Mouse (Mus musculus): ENCODE measurements around the gene Camsap3. TPM values are rescaled to one million over a fixed set of nuclear protein-coding genes. Genes with fewer than 3 reads are reported as not detected.

Camsap3 gene
- polyA plus RNA-seq, 1 experiment from 2014 or later = 16.7 TPM

DNA sequence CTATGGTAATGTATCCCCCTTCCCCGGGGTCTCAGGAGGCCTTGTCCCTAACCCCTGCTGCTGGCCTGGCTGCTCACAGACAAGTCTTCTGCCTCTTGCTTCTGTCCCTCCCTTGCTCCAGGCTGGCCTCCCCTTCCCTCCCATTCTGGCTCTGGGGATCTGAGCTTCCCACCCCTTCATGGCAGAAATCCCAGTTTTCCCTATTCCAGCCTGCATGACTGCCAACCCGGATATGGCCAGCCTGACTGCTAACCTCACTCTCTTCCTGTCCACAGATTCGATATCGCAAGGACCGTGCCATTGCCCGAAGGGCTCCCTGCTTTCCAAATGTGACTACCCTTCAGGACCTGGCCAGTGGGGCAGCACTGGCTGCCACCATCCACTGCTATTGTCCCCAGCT is 13.3 kb downstream of the Camsap3 start:
- no peak; the same call in 1 of the 2 replicates for ATAC-seq (ENCODE audit: insufficient number of reproducible peaks, low FRiP score, low TSS enrichment, low read depth)
- no peak overlapping the region for H3K4me2 ChIP-seq (replicated peaks)
- H3K36me3 ChIP-seq = peaks cover 31% of the 10 kb centered on the region
- 0 out of 2 replicates have a peak, but pooled peaks cover 3% of the 10 kb centered on the region for H3K4me1 ChIP-seq
- no peaks in the 10 kb centered on the region for H3K9me3 ChIP-seq (replicated peaks)
- H3K27ac ChIP-seq (replicated peaks) = no peak overlapping the region
- H3K9ac ChIP-seq = no peak overlapping the region
- H3K4me3 ChIP-seq (replicated peaks) = no peak overlapping the region
- no peaks in the 10 kb centered on the region for H3K27me3 ChIP-seq
- WGBS = 86% methylated on average over 6 of the region's 6 CpGs

DNA sequence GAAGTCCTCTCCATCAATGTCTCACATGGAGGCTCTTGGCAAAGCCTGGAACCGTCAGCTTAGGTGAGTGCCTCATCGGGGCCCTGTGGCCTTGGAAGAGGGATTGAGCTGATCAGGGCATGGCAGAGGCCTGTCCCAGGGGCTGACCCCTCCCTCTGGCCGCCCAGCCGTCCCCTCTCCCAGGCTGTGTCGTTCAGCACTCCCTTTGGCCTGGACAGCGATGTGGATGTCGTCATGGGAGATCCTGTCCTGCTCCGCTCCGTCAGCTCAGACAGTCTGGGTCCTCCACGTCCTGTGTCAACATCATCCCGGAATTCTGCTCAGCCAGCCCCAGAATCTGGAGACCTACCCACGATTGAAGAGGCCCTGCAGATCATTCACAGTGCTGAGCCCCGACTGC is 16.3 kb downstream of the Camsap3 start:
- H3K27me3 ChIP-seq = no peaks in the 10 kb centered on the region
- no peak overlapping the region for H3K27ac ChIP-seq (replicated peaks)
- ATAC-seq (ENCODE audit: insufficient number of reproducible peaks, low FRiP score, low TSS enrichment, low read depth) = no peak
- no peaks in the 10 kb centered on the region for H3K4me1 ChIP-seq
- WGBS = 78% methylated on average over 13 of the region's 13 CpGs
- no peak overlapping the region for H3K9ac ChIP-seq
- no peaks in the 10 kb centered on the region for H3K9me3 ChIP-seq (replicated peaks)
- H3K4me3 ChIP-seq (replicated peaks) = no peak overlapping the region
- no peak overlapping the region for H3K4me2 ChIP-seq (replicated peaks)
- H3K36me3 ChIP-seq = peaks cover 42% of the 10 kb centered on the region

DNA sequence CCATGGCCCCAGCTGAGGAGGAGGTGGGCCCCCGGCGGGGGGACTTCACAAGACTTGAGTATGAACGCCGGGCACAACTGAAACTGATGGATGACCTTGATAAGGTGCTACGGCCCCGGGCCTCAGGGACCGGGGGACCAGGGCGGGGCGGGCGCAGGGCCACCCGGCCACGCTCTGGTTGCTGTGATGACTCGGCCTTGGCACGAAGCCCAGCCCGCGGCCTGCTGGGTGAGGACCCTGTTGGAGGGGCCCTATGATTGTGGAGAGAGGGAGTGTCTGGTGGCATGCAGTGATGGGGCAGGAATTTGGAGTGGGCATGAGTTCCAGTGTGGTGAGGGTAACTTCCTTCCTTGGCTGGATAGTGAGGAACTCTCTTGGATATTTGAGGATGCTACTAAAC is 19.5 kb downstream of the Camsap3 start:
- 0 out of 2 replicates have a peak overlapping the region, but pooled peaks have one; percentile 11 for H3K27ac ChIP-seq (replicated peaks)
- H3K9me3 ChIP-seq (replicated peaks) = no peaks in the 10 kb centered on the region
- no peak overlapping the region for H3K9ac ChIP-seq
- H3K4me1 ChIP-seq = peaks cover 8% of the 10 kb centered on the region; the same call in 1 of the 2 replicates
- ATAC-seq (ENCODE audit: insufficient number of reproducible peaks, low FRiP score, low TSS enrichment, low read depth) = no peak
- no peak overlapping the region for H3K4me3 ChIP-seq (replicated peaks)
- no peaks in the 10 kb centered on the region for H3K27me3 ChIP-seq
- WGBS = 76% methylated on average over 16 of the region's 16 CpGs
- peaks cover 58% of the 10 kb centered on the region for H3K36me3 ChIP-seq
- no peak overlapping the region for H3K4me2 ChIP-seq (replicated peaks)

DNA sequence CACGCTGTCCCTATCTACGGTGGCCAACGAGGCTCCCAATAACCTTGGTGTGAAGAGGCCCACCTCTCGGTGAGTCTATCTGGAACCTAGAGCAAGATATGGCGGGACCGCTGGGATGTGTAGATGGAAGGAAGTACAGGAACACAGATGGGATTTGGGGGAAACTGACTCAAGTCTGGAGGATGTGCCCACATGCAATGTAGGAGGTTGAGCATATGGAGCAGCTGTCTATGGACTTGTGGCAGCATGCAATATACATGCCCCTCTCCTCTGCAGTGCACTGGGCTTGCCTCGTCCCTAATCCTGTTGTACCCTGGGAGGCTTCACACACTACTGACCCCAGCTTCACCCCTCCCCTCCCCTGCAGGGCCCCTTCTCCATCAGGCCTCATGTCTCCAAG is 20.7 kb downstream of the Camsap3 start:
- H3K27me3 ChIP-seq = no peaks in the 10 kb centered on the region
- ATAC-seq (ENCODE audit: insufficient number of reproducible peaks, low FRiP score, low TSS enrichment, low read depth) = no peak
- WGBS = 88% methylated on average over 7 of the region's 7 CpGs
- H3K36me3 ChIP-seq = peaks cover 62% of the 10 kb centered on the region
- H3K9me3 ChIP-seq (replicated peaks) = no peaks in the 10 kb centered on the region
- H3K27ac ChIP-seq (replicated peaks) = no peak overlapping the region
- H3K4me3 ChIP-seq (replicated peaks) = no peak overlapping the region
- no peak overlapping the region for H3K9ac ChIP-seq
- H3K4me1 ChIP-seq = peaks cover 8% of the 10 kb centered on the region; the same call in 1 of the 2 replicates
- no peak overlapping the region for H3K4me2 ChIP-seq (replicated peaks)

DNA sequence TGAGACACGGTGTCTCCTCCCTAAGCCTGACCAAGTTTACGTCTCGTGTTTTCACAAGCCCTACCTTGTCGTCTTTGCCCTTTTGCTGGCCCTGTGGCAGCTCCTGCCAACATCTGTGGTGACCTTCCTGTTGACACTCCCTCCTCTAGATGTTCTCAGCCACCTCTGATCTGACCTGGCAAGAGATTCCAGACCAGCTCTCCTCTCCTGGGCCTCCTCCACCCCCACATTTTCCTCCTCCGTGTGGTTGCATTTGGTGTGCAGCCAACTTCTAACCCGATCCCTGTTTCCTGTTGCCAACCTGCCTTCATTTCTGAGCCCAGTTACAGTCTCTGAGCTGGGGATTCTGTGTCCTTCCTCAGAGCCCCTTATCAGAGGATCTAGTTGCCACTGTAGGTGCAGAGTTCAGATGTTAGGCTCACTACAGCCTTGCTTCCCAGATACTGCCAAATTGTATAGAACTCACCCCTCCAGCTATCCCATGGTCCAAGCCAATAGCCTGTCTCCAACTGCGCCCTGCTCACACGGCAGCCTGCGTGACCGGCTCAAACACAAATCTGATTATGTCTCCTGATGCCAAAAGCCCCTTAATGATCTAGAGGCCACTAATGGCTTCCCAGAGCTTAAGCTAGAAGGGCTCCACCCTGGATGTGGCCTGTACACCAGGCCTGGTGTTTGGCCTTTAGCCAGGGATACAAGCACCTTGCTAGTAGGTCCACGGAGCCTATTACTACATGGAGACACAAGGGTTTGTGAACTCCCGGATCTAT is 22.1 kb downstream of the Camsap3 start:
- peak overlapping the region; percentile 48 for H3K27ac ChIP-seq (replicated peaks)
- H3K4me3 ChIP-seq (replicated peaks) = no peak overlapping the region
- 71% methylated on average over 12 of the region's 12 CpGs for WGBS
- H3K4me2 ChIP-seq (replicated peaks) = no peak overlapping the region
- no peaks in the 10 kb centered on the region for H3K9me3 ChIP-seq (replicated peaks)
- H3K27me3 ChIP-seq = no peaks in the 10 kb centered on the region
- no peak for ATAC-seq (ENCODE audit: insufficient number of reproducible peaks, low FRiP score, low TSS enrichment, low read depth)
- peaks cover 70% of the 10 kb centered on the region for H3K36me3 ChIP-seq
- peaks cover 8% of the 10 kb centered on the region; the same call in 1 of the 2 replicates for H3K4me1 ChIP-seq
- H3K9ac ChIP-seq = no peak overlapping the region

DNA sequence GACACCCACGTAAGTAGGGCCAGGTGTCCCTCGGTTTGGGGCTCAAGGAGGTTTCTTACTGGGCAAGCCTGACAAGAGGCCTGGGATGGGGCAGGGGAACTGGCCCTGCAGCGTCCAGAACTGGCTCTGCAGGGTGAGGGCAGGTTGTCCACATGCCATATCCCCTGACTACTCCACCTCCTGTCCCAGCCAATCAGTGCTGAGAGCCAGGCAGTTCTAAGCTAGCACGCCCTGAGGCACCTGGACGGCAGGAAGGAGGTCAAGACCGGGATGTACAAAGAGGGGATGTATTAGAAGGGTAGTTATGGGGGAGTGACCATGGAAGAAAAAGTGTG is 22.7 kb downstream of the Camsap3 start:
- peak; percentile 11; the same call in 1 of the 2 replicates for ATAC-seq (ENCODE audit: insufficient number of reproducible peaks, low FRiP score, low TSS enrichment, low read depth)
- no peak overlapping the region for H3K4me2 ChIP-seq (replicated peaks)

DNA sequence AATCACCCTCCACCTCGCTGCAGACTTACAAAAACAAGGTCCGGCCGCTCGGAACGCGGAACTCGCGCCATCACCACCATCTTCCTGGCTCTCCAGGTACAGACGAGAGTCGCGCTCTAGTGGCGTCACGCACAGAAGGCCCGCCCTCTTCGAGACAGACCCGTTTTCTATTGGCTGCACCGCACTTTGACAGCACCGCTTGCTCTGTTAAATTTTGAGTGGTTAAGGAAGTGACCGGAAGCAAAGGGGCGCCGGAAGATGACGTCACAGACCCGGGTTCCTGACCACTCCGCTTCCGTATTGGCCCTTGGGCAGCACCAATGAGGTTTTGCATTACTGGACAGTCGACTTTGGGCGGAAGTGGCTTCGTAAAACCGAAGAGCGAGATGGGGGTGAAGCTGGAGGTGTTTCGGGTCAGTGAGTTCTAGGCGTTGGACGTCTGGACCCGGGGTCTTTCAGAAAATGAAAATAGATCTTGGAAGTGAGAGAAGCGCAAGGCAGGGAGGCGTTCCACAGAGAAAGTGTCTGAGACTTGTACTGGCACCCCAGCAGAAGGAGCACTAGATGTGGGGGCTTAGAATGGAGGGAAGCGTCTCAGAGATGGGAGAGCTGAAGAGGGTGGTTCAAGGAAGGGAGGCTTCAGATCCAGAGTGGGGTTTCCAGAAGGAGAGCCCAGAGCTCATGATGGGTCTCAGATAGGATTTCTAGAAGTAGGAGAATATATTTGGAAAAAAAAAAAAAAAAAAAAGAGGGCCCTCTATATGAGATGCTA is 34.3 kb downstream of the Camsap3 start, which contains the start of the genes Xab2 and Pet100:
Gene Xab2 (minus strand): TSS at position 118 of the 772 bp plus-strand sequence.
Gene Pet100 (plus strand): TSS at position 350 of the 772 bp plus-strand sequence.
- Histone ChIP-seq H3K4me1 (peaks cover 19% of the 10 kb centered on the region), H3K9me3 (replicated peaks) (no peaks in the 10 kb centered on the region), H3K4me3 (replicated peaks) (peak within 1 kb of the TSS; percentile 72), H3K9ac (peak within 1 kb of the TSS; percentile 69), H3K27me3 (no peaks in the 10 kb centered on the region), H3K4me2 (replicated peaks) (peak within 1 kb of the TSS; percentile 81), H3K36me3 (peaks cover 17% of the 10 kb centered on the region), H3K27ac (replicated peaks) (no peak within 1 kb of the TSS)
- ATAC-seq (ENCODE audit: insufficient number of reproducible peaks, low FRiP score, low TSS enrichment, low read depth) = peak; percentile 97
- under 1% methylated on average over 37 of the region's 37 CpGs for WGBS

More for the DNA sequence above, 22.7 kb downstream of the Camsap3 start:
- no peak overlapping the region for H3K9ac ChIP-seq
- H3K27ac ChIP-seq (replicated peaks) = 0 out of 2 replicates have a peak overlapping the region, but pooled peaks have one; percentile 48
- H3K27me3 ChIP-seq = no peaks in the 10 kb centered on the region
- no peaks in the 10 kb centered on the region for H3K9me3 ChIP-seq (replicated peaks)
- H3K36me3 ChIP-seq = peaks cover 73% of the 10 kb centered on the region
- no peak overlapping the region for H3K4me3 ChIP-seq (replicated peaks)
- WGBS = 56% methylated on average over 6 of the region's 6 CpGs
- peaks cover 8% of the 10 kb centered on the region; the same call in 1 of the 2 replicates for H3K4me1 ChIP-seq

DNA sequence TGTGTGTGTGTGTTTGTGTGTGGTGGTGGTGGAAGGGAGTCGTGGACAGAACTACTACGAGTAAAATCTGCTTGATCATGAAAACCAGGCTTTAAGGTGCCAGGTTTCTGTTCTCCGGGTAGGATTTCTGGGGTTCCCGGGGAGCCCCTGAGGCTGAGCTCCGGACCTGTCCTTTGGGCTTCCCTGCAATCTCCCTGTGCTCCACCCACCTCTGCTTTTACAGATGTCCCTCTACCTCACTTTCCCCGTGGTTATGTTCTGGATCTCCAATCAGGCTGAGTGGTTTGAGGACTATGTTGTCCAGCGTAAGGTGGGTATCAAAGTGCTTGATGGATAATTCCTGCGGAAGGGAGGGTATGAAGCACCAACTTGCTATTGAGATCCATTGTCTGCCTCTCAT is 35.0 kb downstream of the Camsap3 start:
- WGBS = 64% methylated on average over 8 of the region's 8 CpGs
- Histone ChIP-seq H3K27me3 (no peaks in the 10 kb centered on the region), H3K4me2 (replicated peaks) (peak overlapping the region; percentile 81), H3K4me1 (peaks cover 19% of the 10 kb centered on the region), H3K36me3 (peaks cover 11% of the 10 kb centered on the region), H3K9ac (no peak overlapping the region; the same call in 1 of the 2 replicates), H3K4me3 (replicated peaks) (peak overlapping the region; percentile 72), H3K27ac (replicated peaks) (no peak overlapping the region), H3K9me3 (replicated peaks) (no peaks in the 10 kb centered on the region)
- no peak for ATAC-seq (ENCODE audit: insufficient number of reproducible peaks, low FRiP score, low TSS enrichment, low read depth)

DNA sequence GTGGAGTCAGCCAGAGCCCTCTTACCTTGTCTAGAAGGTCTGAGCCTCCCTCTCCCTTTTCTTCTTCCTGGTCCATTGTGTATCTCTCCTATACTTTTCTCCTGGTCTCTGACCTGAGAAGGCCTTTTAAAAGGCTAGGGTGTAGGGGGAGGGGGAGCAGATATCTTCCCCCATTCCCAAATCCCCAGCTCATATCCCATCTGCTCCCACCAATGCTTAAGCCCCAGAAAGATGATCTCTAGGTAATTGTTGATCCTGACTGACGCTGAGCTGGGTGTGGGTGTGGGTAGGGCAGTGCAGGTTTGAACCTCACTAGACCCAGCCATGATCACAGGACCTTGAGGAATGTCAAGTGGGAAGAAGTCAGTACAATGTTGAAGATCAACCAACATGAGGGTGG is 38.4 kb downstream of the Camsap3 start, which contains the start of gene Pcp2:
Gene Pcp2 (minus strand): TSS at position 101 of the 400 bp plus-strand sequence.
- no peak within 1 kb of the TSS for H3K27ac ChIP-seq (replicated peaks)
- ATAC-seq (ENCODE audit: insufficient number of reproducible peaks, low FRiP score, low TSS enrichment, low read depth) = no peak
- peaks cover 9% of the 10 kb centered on the region for H3K27me3 ChIP-seq
- WGBS = 47% methylated on average over 1 of the region's 1 CpGs
- H3K9me3 ChIP-seq (replicated peaks) = no peaks in the 10 kb centered on the region
- no peak within 1 kb of the TSS for H3K4me3 ChIP-seq (replicated peaks)
- H3K4me2 ChIP-seq (replicated peaks) = no peak within 1 kb of the TSS
- no peaks in the 10 kb centered on the region for H3K36me3 ChIP-seq
- peaks cover 8% of the 10 kb centered on the region for H3K4me1 ChIP-seq
- H3K9ac ChIP-seq = no peak within 1 kb of the TSS

DNA sequence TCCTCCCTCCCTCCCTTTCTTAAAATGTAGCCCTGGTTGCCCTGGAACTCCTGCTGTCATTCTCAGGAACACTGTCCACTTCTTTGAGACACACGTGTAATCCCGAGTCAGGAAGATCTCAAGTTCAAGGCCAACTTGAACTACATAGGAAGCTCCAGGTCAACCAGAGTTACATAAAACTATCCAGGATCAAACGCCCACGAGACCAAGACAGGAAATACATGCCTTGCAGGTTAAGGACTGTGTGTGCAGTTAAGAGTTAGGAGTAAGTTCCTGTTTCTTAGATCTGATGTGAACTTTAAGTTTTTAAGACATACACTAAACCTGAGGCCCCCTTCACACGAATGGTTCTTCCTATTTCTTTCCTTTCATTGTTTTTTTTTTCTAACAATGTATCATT is 39.9 kb downstream of the Camsap3 start:
- WGBS = 53% methylated on average over 5 of the region's 5 CpGs

DNA sequence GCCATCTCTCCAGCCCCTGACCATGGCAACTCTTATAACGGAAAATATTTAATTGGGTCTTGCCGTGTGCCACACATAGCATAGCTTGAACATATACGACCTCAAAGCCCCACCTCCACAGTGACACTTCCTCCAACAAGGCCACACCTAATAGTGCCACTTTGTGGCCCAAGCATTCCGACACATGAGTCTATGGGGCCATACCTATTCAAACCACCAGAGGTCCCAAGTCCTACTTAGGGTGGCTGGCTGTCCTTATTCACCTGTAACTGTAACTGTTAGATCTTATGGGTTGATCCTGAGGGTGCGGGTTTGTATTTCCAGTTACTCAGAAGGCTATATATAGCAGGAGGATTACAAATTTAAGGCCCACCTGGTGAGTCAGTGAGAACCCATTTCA is 40.9 kb downstream of the Camsap3 start:
- Histone ChIP-seq H3K9ac (no peak overlapping the region), H3K36me3 (no peaks in the 10 kb centered on the region), H3K27ac (replicated peaks) (no peak overlapping the region), H3K4me3 (replicated peaks) (no peak overlapping the region), H3K27me3 (peaks cover 10% of the 10 kb centered on the region), H3K4me1 (peaks cover 10% of the 10 kb centered on the region), H3K9me3 (replicated peaks) (no peaks in the 10 kb centered on the region), H3K4me2 (replicated peaks) (no peak overlapping the region)
- WGBS = 24% methylated on average over 5 of the region's 5 CpGs
- ATAC-seq (ENCODE audit: insufficient number of reproducible peaks, low FRiP score, low TSS enrichment, low read depth) = no peak

More for the DNA sequence above, 39.9 kb downstream of the Camsap3 start:
- no peak for ATAC-seq (ENCODE audit: insufficient number of reproducible peaks, low FRiP score, low TSS enrichment, low read depth)
- no peaks in the 10 kb centered on the region for H3K36me3 ChIP-seq
- no peak overlapping the region for H3K4me3 ChIP-seq (replicated peaks)
- H3K9me3 ChIP-seq (replicated peaks) = no peaks in the 10 kb centered on the region
- H3K4me1 ChIP-seq = peaks cover 15% of the 10 kb centered on the region
- H3K27ac ChIP-seq (replicated peaks) = no peak overlapping the region
- no peak overlapping the region for H3K4me2 ChIP-seq (replicated peaks)
- H3K27me3 ChIP-seq = peaks cover 10% of the 10 kb centered on the region
- H3K9ac ChIP-seq = no peak overlapping the region

All from embryonic facial prominence, embryonic 15.5 days (tissue).